Mouse (Mus musculus) forebrain, embryonic 10.5 days (tissue): ENCODE data around the gene Zbtb34. TPM values are rescaled to one million over a fixed set of nuclear protein-coding genes. Genes with fewer than 3 reads are reported as not detected.

Experiments
- DNase-seq: peaks from one replicate; pipeline ENCODE4 v3.0.0-alpha.2; 2017; ENCODE audit warnings: low spot score; ENCODE audit errors: extremely low spot score
- H3K27ac ChIP-seq: fragments of 300-500 bp; sonication (generic); 2 replicates; pipeline ENCODE4 v1.5.1; 2016; ENCODE audit warnings: mild to moderate bottlenecking
- H3K27me3 ChIP-seq: fragments of 300-500 bp; sonication (generic); 2 replicates; pipeline ENCODE4 v1.6.1; 2016; ENCODE audit warnings: mild to moderate bottlenecking; ENCODE audit not compliant: poor library complexity, severe bottlenecking
- H3K36me3 ChIP-seq: fragments of 300-500 bp; sonication (generic); replicated peaks from 2 replicates; pipeline ENCODE4 v1.6.1; 2016; ENCODE audit warnings: mild to moderate bottlenecking, moderate library complexity
- H3K4me1 ChIP-seq: fragments of 300-500 bp; sonication (generic); 2 replicates; pipeline ENCODE4 v1.6.1; 2016
- H3K4me3 ChIP-seq: fragments of 300-500 bp; sonication (generic); 2 replicates; pipeline ENCODE4 v1.5.1; 2016; ENCODE audit warnings: mild to moderate bottlenecking, moderate library complexity
- H3K9me3 ChIP-seq: fragments of 300-500 bp; sonication (generic); 2 replicates; pipeline ENCODE4 v1.6.1; 2016; ENCODE audit warnings: mild to moderate bottlenecking, moderate library complexity
- WGBS: fragments of 180-500 bp; shearing (Covaris S2); methylation state at CpG from one replicate; pipeline ENCODE4 v1.1.7; 2016; 5-methylcytosine and 5-hydroxymethylcytosine counted together
- polyA plus RNA-seq: library from polyadenylated mRNA; unstranded; fragments of >200 nt; fragmentation: Nextera tagmentation; extraction: Ambion mirVana; gene quantifications from 2 replicates; pipeline ENCODE4 v1.2.1, GENCODE M21; 2016

The Zbtb34 gene
- polyA plus RNA-seq = 6.6 and 7.6 TPM in 2 replicates

- Histone ChIP-seq H3K27ac (peak within 1 kb of the TSS; percentile 92), H3K36me3 (peaks cover 24% of the 10 kb centered on the region), H3K9me3 (no peaks in the 10 kb centered on the region), H3K27me3 (peaks cover 8% of the 10 kb centered on the region; the same call in 1 of the 2 replicates), H3K4me1 (peaks cover 55% of the 10 kb centered on the region), H3K4me3 (peak within 1 kb of the TSS; percentile 100)
- whole genome bisulfite sequencing = under 1% methylated on average over 84 of the region's 102 CpGs
- DNase-seq = peak; percentile 67
Measured at GRCm38 (mm10) chr2:33430771-33431699, at the start of gene Zbtb34. Gene Zbtb34, minus strand, starts transcription at chr2:33431324.

- Histone ChIP-seq H3K27ac (no peak overlapping the region), H3K36me3 (no peaks in the 10 kb centered on the region), H3K9me3 (no peaks in the 10 kb centered on the region), H3K4me3 (no peak overlapping the region), H3K27me3 (no peaks in the 10 kb centered on the region), H3K4me1 (peaks cover 11% of the 10 kb centered on the region)
- 90% methylated on average over 10 of the region's 10 CpGs for WGBS
- DNase-seq = no peak
Measured at GRCm38 (mm10) chr2:33477961-33478755, 47.0 kb upstream of the Zbtb34 start.

DNA sequence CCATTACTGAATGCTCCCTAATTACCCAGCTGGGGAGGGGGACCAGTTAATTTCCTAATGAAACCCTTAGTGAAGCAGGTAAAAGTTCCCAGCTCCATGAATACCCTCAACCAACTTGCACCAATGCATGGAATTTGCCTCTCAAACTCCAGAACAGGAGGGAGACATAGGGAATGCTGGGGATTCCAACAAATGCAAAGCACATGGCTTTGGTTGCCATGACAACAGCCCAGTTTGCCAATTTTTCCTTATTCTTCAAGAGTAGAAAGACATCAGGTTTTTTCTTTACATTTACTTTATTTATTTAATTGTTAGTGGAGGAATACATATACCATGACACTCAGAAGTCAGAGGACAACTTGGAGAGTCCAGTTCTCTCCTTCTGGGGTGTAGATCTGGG lies 44.8 kb upstream of the Zbtb34 start:
- no peak overlapping the region for H3K27ac ChIP-seq
- H3K27me3 ChIP-seq = no peaks in the 10 kb centered on the region
- no peaks in the 10 kb centered on the region for H3K36me3 ChIP-seq
- peaks cover 7% of the 10 kb centered on the region for H3K4me1 ChIP-seq
- DNase-seq = no peak
- no peak overlapping the region for H3K4me3 ChIP-seq
- 0 out of 2 replicates have a peak, but pooled peaks cover 3% of the 10 kb centered on the region for H3K9me3 ChIP-seq

DNA sequence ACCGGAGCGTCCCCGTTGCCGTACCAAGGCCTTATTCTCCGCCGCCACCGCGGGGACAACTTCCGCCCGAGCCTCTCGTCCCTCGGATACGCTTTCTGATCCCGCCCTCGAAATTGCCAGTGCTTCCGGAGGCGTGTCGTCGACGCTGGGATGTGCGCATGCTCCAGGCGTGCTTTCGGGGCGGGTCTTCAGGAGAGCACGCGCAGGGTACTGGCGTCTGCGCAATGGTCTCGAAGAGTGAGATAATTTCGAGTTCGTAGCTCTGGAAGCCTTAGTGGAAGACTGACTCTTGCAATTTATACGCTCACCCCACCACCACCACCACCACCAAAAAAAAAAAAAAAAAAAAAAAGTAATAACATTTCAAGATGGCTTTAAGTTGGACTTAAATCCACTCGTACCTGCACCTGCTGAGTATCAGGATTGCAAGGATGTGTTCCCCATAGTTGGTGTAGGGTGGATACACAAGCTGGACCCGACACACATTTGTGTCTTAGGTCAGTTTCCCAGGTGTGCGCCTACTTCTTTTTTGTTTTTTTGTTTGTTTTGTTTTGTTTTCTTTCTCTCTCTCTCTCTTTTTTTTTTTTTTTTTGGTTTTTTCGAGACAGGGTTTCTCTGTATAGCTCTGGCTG lies 37.5 kb upstream of the Zbtb34 start, which contains the start of gene Zbtb43:
Gene Zbtb43, minus strand, starts transcription at position 94 of the 632 bp plus-strand sequence.
- H3K4me1 ChIP-seq = peaks cover 28% of the 10 kb centered on the region
- H3K27ac ChIP-seq = peak within 1 kb of the TSS; percentile 93
- H3K36me3 ChIP-seq = peaks cover 14% of the 10 kb centered on the region
- 5% methylated on average over 36 of the region's 36 CpGs for WGBS
- no peaks in the 10 kb centered on the region for H3K27me3 ChIP-seq
- H3K9me3 ChIP-seq = 0 out of 2 replicates have a peak, but pooled peaks cover 3% of the 10 kb centered on the region
- peak; percentile 96 for DNase-seq
- peak within 1 kb of the TSS; percentile 98 for H3K4me3 ChIP-seq

DNA sequence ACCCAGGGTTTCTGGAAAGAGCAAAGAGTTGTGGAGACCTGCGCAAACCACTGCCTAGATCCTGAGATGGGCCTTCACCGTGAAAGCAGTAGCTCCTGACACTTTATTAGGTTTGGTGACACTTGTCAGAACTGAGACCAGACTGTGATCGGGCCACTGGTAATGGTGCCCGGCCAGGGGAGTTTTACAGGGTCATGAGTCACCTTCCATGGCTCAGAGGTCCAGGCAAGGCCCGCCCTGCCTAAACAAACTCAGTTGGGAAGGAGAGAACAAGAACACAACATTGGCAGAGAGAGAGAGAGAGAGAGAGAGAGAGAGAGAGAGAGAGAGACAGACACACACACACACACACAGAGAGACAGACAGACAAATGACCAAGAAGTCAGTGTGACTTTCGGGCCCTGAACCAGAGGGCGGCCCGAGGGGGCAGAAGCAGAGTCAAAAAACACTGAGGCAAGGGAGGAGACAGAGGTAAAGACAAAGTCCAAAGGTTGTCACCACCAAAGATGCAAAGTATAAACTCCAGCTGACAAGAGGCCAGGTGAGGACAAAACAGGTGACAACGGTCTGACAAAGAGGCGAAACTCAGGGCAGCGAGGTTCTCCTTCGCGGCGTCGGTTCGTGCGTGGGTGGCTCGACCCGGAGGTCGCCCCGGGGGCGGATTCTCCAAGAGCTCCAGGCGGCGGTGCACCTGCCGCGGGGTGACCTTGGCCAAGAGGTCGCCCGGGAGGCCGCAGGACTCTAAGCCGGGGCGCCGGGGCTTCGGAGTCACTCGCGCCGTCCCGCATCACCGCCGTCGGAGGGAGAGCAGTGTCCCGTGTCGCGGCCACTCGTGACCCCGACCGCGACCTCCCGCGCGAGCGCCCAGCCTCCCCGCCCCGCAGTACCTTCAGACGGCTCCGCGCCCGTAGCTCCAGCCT lies 36.7 kb upstream of the Zbtb34 start:
- Histone ChIP-seq H3K4me3 (peak overlapping the region; percentile 98), H3K36me3 (peaks cover 22% of the 10 kb centered on the region), H3K27ac (peak overlapping the region; percentile 93), H3K27me3 (no peaks in the 10 kb centered on the region), H3K9me3 (0 out of 2 replicates have a peak, but pooled peaks cover 3% of the 10 kb centered on the region), H3K4me1 (peaks cover 28% of the 10 kb centered on the region)
- DNase-seq = peak; percentile 18
- WGBS = 6% methylated on average over 57 of the region's 57 CpGs

DNA sequence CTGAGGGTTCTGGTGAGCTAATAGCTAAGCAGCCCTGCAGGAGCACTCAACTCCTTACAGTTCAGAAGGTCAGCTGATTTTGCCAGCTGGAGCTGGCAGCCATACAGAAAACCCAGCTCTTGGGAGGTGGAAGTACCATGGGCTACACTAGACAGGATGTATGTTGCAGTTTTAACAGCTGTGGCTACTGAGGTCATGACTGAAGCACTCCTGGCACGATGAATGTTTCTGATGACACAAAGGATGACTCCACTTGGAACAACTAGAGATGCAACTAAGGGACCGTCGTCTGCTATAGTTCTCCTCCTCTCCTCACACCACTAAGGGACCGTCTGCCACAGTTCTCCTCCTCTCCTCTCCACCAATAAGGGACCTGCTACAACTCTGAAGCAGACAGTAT lies 34.8 kb upstream of the Zbtb34 start:
- H3K36me3 ChIP-seq = peaks cover 40% of the 10 kb centered on the region
- no peak for DNase-seq
- H3K9me3 ChIP-seq = no peaks in the 10 kb centered on the region
- no peaks in the 10 kb centered on the region for H3K27me3 ChIP-seq
- no peak overlapping the region for H3K4me3 ChIP-seq
- peaks cover 28% of the 10 kb centered on the region for H3K4me1 ChIP-seq
- H3K27ac ChIP-seq = no peak overlapping the region
- 75% methylated on average over 4 of the region's 4 CpGs for WGBS

- Histone ChIP-seq H3K36me3 (peaks cover 48% of the 10 kb centered on the region), H3K4me1 (peaks cover 28% of the 10 kb centered on the region), H3K27me3 (no peaks in the 10 kb centered on the region), H3K4me3 (no peak overlapping the region), H3K9me3 (no peaks in the 10 kb centered on the region), H3K27ac (no peak overlapping the region)
- no peak for DNase-seq
- 76% methylated on average over 5 of the region's 5 CpGs for WGBS
Measured at GRCm38 (mm10) chr2:33465215-33465614, 34.1 kb upstream of the Zbtb34 start.

GRCm38 (mm10) chr2:33462066-33462465 lies 30.9 kb upstream of the Zbtb34 start:
- no peak for DNase-seq
- no peaks in the 10 kb centered on the region for H3K9me3 ChIP-seq
- H3K4me1 ChIP-seq = peaks cover 18% of the 10 kb centered on the region
- no peaks in the 10 kb centered on the region for H3K27me3 ChIP-seq
- peaks cover 71% of the 10 kb centered on the region for H3K36me3 ChIP-seq
- no peak overlapping the region for H3K27ac ChIP-seq
- WGBS = 90% methylated on average over 7 of the region's 7 CpGs
- no peak overlapping the region for H3K4me3 ChIP-seq

- no peaks in the 10 kb centered on the region for H3K9me3 ChIP-seq
- peaks cover 78% of the 10 kb centered on the region for H3K36me3 ChIP-seq
- 86% methylated on average over 1 of the region's 1 CpGs for WGBS
- H3K27ac ChIP-seq = no peak overlapping the region
- H3K4me3 ChIP-seq = no peak overlapping the region
- H3K27me3 ChIP-seq = no peaks in the 10 kb centered on the region
- peaks cover 12% of the 10 kb centered on the region for H3K4me1 ChIP-seq
- DNase-seq = no peak
Measured at GRCm38 (mm10) chr2:33461066-33461465, 29.9 kb upstream of the Zbtb34 start.

- Histone ChIP-seq H3K9me3 (no peaks in the 10 kb centered on the region), H3K4me3 (no peak overlapping the region), H3K27ac (no peak overlapping the region), H3K36me3 (peaks cover 88% of the 10 kb centered on the region), H3K4me1 (peaks cover 4% of the 10 kb centered on the region; the same call in 1 of the 2 replicates), H3K27me3 (no peaks in the 10 kb centered on the region)
- no peak for DNase-seq
- WGBS = 85% methylated on average over 4 of the region's 4 CpGs
Measured at GRCm38 (mm10) chr2:33459660-33460059, 28.5 kb upstream of the Zbtb34 start.

DNA sequence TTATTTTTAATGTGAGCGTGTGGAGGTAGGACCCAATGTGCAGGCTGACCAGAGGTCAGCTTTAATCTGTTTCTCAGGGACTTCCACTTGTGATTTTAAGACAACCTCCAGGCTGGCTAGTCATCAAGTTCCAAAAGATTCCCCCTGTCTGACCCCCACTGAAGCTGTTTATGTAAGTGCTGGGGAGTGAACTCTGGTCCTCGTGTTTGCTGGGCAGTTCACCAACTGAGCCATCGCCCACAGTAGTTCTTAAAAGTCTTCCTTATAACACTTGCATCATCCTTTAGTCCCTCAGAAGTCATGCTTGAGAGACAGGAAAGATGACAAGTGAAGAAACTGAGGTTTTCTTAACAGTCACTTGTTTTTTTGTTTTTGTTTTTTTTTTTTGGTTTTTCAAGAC lies 25.6 kb upstream of the Zbtb34 start:
- no peaks in the 10 kb centered on the region for H3K9me3 ChIP-seq
- H3K4me3 ChIP-seq = no peak overlapping the region
- H3K4me1 ChIP-seq = peaks cover 4% of the 10 kb centered on the region; the same call in 1 of the 2 replicates
- WGBS = 87% methylated on average over 3 of the region's 3 CpGs
- H3K36me3 ChIP-seq = peaks cover 88% of the 10 kb centered on the region
- H3K27ac ChIP-seq = no peak overlapping the region
- H3K27me3 ChIP-seq = no peaks in the 10 kb centered on the region
- no peak for DNase-seq
